Mouse (Mus musculus) ovary, postnatal 10 days (tissue): ENCODE results near the gene Adipor2.
"Not testable (repeated sequence)": the region's sequence is repeated elsewhere in the genome, so short reads cannot be mapped to it uniquely, and the experiment has no call there.

Experiments
- DNase-seq: peaks from one replicate; pipeline ENCODE4 v3.0.0; 2022; ENCODE audit warnings: low spot score

The Adipor2 gene

DNA sequence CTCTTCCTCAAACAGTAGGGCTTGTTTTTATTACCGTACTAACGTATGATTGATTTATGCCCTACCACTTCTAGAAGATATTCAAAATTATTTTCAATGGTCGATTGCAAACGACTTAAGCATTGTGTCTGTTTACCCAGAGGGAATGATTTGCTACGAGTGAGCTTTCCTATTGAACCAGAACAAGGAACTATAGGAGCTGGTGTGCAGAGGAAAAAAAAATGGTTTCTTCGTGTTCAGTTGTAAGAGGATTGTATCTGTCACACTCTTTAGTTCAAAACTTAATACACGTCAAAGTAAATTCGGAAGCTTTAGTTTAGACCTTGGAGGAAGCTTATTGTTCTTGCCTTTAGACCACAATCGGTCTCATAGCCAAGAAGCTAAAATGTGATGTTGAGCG, 28.4 kb downstream of the Adipor2 start:
- DNase-seq, result no peak

DNA sequence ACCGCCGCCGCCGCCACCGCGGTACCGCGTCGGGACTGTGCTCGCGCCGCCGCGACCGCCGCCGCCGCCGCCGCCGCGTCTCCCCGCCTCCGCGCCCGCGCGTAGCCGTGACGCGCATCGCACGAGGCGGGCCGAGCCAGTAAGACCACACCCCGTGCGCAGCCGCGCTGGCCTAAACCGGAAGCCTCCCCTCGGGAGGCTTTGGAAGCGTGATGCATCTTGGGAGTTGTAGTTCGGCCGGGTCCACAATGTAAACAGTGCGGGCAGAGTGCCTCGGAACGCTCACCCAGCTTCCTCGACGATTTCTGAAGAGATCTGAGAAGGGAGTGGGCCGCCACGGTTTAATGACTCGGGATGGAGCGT, 28.9 kb downstream of the Adipor2 start:
- DNase-seq, result peak; percentile 83

DNA sequence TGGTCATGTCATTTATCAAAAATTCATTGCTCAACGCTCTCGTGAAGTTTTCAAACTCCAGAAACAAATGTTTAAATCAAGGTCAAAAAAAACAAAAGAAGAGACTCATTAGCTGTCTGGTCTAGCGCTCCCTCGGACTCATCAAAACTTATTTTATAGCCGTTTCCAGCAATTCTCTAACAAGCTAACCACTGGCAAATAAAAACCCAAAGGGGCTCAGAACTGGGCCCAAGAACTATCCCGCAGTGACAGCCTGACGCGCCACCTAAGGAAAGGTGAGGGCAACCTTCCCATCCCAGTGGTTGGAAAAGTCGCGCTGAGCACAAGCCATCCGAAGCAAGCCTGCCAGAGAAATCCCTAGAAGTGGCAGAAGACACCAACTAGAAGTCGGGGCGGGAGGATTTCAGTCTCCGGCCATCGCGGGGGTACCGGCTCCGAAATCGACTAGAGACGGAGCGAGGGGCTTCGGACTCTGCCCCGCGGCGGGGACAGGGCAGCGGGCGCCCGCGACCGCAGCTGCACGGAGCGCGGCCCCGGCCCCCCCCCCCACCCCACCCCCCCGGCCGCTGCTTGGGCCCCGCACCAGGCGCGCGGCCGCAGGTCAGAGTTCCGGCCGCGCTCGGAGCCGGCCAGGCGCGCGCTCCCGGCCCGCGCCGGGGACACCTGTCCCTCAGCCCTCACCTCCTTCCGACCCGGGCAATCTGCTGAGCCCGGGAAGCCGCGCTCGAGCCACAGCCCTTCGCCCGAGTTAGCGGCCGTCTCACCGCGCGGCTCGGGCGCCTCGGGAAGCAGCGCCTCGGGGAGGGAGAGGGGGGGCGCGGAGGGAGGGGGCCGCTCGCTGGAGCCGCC, 29.5 kb downstream of the Adipor2 start:
- DNase-seq, result peak; percentile 15

DNA sequence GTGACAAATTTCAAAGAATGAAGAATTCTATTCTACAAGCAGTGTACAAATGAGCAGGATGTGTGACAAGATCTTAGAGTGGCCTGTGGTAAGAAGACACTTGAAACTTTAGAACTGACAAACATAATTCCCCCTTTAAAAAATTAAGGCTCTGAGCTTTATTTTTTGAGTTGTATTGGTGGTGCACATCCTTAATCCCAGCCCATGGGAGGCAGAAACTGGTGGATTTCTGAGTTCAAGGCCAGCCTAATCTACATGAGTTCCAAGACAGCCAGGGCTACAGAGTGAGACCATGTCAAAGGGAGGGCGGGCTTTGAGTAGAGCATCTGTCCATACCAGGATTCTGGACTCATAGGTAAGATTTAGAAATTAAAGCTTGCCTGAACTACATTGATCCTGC, 30.7 kb downstream of the Adipor2 start:
- DNase-seq, result no peak

DNA sequence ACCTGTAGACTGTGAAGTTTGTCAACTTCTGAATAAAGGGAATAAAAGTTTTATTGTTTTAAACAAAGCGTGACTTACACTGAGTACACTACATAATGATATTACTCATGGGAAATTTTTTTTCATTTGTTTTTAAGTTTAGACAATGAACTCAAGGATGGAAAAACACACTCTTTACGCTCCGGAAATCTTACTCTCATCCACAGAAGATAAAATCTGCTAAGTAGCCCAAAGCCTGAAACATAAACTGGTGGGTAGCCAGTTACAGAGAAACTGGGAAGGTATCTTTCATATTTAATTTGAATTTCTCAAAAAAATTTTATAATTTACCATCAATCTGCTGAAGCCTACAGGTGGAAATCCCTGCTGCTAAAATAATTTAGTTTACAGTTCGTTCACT, 31.1 kb downstream of the Adipor2 start:
- DNase-seq, result no peak

DNA sequence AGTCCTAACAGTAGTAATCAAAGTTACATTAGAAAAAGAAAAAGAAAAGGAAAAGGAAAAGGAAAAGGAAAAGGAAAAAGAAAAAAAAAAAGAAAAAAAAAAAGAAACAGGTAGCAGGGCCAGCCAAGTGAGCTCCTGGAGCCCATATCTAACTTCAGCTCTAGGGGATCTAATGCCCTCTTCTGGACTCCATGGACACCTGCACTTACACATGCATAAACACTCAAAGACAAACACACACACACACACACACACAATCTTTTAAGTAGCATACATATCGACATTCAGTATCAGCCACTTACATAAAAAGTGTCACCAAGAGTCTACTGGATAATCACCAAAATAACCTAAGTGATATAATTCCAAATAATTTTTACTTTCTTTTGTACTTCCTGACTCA, 31.8 kb downstream of the Adipor2 start:
- no peak for DNase-seq

DNA sequence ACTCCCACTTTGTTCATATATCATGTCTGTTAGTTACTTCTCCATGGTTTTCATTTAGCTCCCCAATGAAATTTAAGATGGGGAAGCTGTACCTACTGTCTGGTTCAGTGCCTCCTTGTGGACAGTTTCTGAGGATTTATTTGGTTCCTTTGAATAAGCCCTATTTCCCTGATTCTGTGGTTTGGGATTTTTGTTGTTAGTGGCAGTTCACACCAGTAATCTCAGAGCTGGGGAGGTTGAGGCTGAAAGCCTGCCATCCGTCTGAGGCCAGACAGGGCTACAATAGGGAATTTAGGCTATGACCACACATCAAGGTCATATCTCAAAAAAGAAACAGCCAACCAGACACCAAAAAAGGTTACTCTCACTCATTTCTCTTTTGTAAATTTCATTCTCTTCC, 38.9 kb downstream of the Adipor2 start:
- no peak for DNase-seq

DNA sequence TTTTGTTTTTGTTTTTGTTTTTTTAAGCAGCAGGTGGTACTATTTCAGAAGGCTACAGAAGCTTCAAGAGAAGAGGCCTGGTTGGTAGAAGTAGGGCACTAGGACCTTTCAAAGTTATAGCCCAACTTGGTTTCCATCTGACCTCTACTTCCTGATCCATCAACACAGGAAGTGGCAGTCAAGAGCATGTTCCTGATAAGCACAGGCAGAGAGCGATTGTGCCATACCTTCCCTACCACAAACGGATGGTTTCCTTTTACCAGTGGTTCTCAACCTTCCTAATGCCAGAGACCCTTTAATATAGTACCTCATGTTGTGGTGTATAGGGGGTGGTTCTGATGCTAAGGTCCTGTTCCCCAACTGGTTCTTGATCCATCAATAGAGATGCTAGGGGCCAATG, 39.9 kb downstream of the Adipor2 start:
- no peak for DNase-seq

DNA sequence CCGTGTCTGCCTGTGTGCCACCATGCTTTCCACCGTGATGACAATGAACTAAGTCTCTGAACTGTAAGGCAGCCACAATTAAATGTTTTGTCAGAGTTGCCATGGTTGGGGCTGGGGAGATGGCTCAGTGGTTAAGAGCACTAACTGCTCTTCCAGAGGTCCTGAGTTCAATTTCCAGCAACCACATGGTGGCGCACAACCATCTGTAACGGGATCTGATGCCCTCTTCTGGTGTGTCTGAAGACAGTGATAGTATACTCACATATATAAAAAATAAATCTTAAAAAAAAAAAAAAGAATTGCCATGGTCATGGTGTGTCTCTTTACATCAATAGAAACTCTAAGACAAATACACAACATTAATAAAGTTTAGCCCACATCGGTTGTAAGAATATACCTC, 42.5 kb downstream of the Adipor2 start:
- no peak for DNase-seq

DNA sequence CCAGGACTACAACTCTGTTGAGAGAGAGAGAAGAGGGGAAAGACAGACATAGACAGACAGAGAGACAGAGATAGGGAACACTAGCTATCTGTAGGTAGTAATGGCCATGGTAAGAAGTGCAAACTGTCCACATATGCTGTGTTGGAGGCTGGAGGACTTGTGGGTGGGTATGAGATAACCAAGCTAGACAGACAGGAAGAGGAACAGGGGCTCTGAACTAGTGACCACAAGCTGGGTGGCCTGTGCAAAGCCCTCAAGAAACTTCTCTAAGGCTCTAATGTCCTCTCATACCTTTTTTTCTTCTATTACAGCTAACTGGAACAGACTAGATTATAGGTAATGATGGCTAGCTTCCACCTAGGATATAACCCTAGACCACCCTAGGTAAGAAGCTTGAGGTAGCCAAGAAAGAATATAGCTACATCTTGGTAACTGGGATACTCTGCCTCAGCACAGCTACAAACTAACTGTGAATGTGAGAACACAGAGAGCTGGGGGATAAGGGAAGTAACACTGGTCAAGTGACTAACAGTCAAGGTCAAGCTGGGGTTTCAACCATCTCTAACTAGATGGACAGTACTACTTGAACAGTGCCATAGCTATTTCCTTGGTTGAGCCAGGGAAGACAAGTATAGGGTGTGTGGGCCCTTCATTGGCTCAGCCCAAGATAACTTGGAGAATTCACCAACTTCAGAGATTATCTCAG, 44.4 kb downstream of the Adipor2 start:
- DNase-seq, result no peak

DNA sequence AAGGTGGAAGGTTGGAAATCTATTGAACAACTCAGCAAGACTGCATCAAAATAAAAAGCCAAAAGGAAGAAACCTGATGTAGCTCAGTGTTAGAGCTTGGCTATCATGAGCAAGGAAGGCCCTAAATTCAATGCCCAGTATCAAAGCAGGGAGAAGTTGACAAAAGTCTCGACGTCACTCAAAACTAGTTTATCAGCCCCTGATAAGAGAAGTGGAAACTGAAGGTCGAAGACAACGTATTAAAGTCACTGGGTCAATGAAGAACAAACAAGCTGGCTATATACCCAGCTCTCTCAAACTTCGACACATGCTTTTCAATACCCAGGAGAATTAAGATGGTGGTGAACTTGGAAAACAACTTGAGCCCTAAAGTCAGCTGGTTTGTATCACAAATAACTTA, 45.3 kb downstream of the Adipor2 start:
- no peak for DNase-seq

DNA sequence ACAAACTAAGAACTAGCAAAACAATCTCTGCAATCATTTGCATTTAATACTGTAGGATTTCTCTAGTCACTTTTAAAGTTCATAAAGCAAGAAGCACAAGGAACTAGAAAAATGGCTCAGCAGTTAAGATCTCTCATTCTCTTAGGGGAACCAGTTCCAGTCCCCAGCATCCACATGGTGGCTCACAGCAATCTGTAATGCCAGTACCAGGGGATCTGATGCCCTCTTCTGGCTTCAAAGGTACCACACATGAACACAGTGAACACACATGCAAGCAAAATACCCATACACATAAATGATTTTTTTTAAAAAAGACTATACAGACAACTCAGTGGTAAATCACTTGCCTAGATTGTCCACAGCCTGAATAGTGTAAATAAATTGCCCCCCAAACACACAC, 45.9 kb downstream of the Adipor2 start:
- DNase-seq, result no peak

DNA sequence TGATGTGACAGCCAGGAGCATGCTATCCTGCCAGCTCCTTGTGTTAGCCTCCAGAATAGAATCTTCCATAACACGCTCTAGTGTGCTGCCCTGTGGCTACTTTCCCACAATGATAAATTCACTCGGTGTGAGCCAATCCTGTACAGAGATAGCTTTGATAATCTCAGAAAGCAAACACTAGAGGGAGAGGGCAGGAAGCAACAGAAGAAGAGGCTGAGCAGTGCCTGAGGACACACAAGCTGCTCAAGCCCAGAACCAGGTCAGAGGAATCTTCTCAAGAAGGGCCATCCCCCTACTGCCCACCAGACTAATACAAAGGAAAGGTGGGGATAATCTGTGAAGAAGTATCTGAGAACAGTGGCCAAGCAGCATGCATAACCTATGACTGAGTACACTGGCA, 50.1 kb downstream of the Adipor2 start:
- no peak for DNase-seq

DNA sequence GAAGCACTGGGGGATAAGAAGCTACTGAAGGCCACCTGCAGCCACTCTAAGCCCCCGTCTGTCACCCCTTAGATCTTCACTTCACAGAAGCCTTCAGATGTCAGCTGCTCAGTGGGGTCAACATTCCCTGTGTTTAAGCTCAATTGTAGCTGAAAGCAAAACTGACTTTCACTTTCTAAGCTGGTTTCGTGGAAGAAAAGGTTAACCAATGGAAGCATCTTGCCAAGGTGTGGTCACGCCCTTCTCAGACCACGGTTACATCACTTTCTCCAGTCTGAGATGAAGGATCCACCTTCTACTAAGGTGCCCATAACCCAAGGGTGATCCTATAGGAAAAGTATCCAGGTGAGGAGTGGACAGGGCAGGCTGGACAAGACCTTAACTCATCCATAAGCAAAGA, 50.7 kb downstream of the Adipor2 start:
- not testable (repeated sequence) for DNase-seq

DNA sequence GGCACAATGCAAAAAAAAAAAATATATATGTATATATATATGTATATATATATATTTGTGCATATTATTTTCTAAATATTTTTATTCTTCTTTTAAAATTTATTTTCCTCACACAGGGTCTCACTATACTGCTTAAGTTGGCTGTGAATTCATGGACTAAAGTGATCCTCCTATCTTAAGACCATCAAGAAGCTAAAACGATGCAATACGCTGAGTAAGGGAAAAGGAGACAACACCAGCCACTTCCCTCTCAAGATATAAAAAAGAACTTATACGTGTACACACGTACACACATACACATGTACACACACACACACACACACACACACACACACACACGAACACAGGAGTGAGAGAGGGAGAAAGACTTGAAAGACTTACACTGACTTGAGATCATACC, 53.9 kb downstream of the Adipor2 start:
- no peak for DNase-seq

DNA sequence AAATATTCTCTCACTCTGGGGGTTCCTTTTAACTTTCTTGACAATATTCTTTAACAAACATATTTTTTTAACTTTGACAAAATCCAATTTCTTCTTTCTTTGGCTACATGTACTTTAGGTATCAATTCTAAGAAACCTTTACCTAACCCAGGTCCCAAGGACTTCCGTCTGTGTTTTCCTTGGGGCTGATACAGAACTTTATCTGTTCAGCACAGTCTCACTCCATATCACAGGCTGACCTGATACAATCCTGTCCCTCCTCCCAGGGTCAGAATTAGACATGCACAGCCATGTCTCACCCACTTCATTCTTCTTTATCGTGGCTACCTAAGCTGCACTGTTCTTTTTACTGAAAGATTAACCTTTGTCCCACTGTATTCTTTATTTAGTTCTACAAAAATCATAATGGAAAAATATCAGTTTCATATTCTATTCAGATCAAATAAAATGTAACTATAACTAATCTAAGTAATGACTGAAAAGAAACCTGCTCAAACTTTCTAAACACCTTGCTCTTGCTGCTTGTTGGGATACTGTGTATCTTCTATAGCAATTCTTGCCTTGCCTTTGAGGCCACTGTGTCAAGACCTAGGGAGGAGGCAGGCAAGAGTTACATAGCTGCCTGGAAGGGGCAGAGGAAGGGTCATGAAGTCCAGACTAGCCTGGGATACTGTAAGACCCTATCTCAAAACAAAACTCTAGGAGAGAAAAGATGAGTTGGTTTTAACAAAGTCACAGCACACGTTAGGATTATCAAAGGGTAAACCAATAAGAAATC, 56.4 kb downstream of the Adipor2 start:
- no peak for DNase-seq

DNA sequence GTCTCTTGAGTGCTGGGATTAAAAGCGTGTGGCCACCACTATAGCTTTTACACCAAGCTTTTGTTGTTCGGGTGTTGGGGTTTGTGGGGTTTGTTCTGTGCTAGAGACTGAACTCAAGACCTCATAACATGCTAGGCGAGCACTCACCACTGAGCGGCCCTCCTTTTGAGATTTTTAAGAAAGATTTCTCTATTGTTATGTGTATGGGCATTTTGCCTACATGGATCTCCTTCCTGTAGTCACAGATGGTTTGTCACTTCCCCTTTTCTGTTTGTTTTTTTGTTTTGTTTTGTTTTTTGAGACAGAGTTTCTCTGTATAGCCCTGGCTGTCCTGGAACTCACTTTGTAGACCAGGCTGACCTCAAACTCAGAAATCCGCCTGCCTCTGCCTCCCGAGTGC, 57.3 kb downstream of the Adipor2 start:
- DNase-seq, result not testable (repeated sequence)

DNA sequence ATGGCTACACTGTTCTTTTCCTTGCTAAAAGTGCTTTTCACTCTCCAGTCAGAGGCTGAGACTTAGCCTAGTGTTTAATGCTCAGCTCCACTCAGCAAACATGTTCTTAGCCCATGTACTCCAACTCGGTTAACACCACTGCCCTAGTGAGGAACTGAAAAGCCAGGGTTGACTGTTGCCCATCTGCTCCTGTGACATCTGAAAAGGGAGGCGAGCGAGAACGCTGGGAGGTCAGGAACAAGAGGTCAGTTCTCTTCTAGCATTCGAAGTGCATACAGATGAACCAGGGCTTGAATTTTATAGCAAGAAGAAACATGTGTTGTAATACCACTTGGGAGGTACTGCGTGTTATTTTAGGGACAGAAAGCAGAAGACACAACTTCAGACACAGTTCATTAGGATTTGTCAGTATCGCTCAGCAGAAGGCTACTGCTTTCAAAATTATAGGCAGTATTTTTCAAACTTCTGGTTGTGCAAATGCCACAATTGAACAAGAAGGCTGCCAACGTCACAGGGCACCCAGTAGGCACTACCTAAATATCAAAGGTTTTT, 59.4 kb downstream of the Adipor2 start:
- no peak for DNase-seq

DNA sequence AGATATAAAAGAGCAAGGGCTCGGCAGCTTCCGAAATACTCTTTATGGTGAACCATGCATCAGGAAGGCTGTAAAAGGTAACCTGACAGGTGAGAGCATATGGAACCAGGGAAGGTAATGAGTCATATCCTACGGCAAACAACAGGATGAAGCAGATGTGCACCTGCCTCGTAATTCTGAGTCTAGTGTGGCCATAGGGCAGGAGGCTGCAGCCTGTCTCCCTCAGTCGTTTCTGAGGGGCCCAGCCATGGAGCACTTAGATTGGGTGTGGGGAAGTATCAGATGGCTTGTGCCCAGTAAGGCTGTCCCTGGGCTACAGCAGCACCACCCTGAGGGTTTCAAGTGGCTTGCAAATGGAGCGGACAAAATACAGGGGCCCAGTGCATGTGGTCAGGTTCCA, 65.0 kb downstream of the Adipor2 start:
- no peak for DNase-seq

DNA sequence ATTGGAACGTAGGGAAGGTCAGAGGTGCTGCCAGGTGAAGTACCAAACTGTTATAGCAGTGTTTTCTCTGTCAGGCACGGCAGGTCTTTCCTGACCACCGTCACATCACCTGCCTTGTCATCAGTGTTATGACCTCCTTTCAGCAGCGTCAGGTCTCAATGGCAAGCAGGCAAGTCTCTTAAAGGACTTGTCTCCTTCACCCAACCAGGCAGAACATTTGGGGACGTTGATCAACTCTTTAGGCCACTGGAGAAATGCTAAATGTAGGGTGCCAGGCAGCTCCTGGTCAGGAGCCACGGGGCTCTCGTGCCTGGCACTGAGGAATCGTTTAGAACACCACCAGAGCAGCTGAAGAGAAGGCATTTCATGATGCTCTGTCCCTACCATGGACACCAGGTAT, 65.8 kb downstream of the Adipor2 start:
- DNase-seq, result no peak

DNA sequence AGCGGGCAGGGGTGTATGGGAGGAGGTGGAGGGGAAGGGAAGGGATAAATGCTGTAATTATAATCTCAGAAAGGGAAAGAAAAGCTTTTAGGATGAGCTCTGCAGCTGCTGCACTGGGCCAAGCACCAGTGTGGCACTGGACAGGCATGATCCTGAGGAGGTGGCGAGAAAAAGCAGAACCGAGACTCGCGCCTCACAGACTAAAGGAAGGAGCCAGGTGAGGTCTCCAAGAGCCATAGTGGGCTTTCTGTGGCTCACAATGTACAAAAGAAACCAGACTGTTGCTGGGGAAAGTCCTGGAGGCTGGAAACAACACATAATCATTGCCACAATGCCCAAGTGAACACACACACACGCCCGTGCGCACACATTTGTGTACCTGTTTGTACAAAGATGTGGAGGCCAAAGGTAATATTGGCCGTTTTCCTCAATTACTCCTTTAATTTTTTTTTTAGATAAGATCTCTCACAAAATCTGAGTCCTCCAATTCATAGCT, 66.8 kb downstream of the Adipor2 start:
- no peak for DNase-seq

DNA sequence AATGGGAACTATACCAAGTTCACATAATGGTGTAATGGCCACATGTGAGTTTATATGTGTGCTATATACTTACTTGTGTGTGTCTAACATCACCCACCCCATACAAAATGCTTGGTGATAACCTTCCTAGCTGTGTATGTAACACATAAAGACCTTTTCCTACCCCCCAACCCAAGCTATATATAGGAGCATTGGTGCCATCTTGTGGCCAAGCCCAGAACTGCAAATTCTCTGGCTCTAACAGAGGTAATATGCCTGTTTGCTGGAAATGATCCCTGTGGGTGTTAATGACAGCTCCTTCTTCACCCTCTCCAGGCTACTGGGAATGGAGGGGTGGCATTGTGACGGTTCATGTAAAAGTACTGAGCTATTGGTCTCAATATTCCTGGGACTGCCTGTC, 69.3 kb downstream of the Adipor2 start:
- peak; percentile 65 for DNase-seq

DNA sequence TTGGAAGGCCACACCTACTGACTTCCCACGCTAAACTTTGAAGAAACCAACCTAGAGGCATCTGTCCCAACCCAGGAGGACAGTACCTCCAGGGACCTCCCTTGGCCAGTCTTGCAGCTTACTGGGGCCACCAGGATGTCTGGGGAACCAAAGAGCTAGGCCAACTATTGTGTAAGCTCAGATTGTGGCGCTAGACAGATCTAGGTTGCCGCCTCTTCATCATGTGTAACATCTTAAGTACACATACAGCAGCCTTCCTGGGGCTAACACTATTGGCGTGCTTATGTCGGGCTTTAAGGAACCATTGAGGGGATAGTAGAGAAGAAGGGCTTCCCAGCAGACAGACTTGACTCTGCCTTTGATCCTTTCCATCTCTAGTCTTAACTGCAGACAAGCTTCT, 69.7 kb downstream of the Adipor2 start:
- DNase-seq, result no peak
